Mouse (Mus musculus): ENCODE measurements around the gene Slc25a21. TPM values are rescaled to one million over a fixed set of nuclear protein-coding genes. Genes with fewer than 3 reads are reported as not detected.
A peak's percentile ranks its signal among the peaks of the same experiment; 100 is the strongest.

Gene Slc25a21
- polyA plus RNA-seq, 1 experiment from 2014 or later, result 3.2 TPM

- peaks cover 17% of the 10 kb centered on the region for H3K4me1 ChIP-seq
- H3K27me3 ChIP-seq (replicated peaks), result peaks cover 90% of the 10 kb centered on the region
- 3% methylated on average over 12 of the region's 12 CpGs for WGBS
- peak overlapping the region; percentile 28 for H3K4me3 ChIP-seq (replicated peaks)
- H3K27ac ChIP-seq, result no peak overlapping the region
- peak overlapping the region; percentile 43 for H3K4me2 ChIP-seq
- H3K9ac ChIP-seq, result no peak overlapping the region
- H3K36me3 ChIP-seq, result no peaks in the 10 kb centered on the region
- no peak for ATAC-seq (ENCODE audit: insufficient read depth, low FRiP score, low read depth)
- no peaks in the 10 kb centered on the region for H3K9me3 ChIP-seq
Observed at GRCm38 (mm10) chr12:56691001-56691400, 506.3 kb downstream of the Slc25a21 start.

DNA sequence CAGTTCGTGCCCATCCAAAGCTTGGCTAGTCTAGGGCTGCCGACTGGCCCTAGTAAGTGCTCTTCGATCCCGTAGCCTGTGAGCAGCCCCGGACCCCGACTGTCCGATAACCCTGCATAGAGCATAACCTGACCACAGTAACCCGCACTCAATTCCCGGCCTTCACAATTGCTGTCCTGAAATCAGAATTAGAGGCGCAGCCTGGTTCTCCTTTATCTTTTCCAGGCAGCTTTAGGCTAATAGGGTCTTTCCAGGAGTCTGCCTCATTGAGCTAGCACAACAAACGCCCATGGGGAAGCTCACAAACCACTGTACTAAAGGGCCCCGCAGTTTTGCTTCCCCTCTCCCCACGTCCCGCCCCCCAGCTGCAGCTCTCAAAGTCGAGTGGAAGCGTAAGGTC is 506.9 kb downstream of the Slc25a21 start:
- WGBS, result 6% methylated on average over 16 of the region's 16 CpGs

DNA sequence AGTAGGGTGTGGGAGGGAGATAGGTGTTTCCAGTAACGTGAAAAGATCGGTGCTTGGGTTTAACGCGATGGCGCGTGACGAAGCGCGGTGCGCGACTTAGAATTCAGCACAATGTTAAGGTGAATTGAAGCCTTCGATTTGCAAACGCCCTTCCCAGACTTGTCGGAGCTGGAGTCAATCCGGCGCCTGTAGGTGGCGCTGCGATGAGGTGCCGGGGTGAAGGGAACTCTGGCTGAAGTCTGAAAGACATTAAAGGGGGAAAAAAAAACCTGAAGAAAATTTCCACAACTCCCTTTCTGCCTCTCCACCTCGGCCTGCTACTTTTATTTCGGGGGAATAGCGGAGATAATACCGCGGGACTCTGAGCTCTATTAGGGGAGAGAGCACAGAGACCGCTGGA is 507.5 kb downstream of the Slc25a21 start:
- WGBS, result 2% methylated on average over 25 of the region's 25 CpGs
- no peak overlapping the region for H3K4me3 ChIP-seq (replicated peaks)
- H3K36me3 ChIP-seq, result no peaks in the 10 kb centered on the region
- H3K4me2 ChIP-seq, result 0 out of 2 replicates have a peak overlapping the region, but pooled peaks have one; percentile 4
- H3K9me3 ChIP-seq, result no peaks in the 10 kb centered on the region
- no peak overlapping the region for H3K9ac ChIP-seq
- no peak overlapping the region for H3K27ac ChIP-seq
- H3K4me1 ChIP-seq, result peaks cover 11% of the 10 kb centered on the region; the same call in 1 of the 2 replicates
- peaks cover 80% of the 10 kb centered on the region for H3K27me3 ChIP-seq (replicated peaks)
- ATAC-seq (ENCODE audit: insufficient read depth, low FRiP score, low read depth), result no peak

More for the DNA sequence above, 506.9 kb downstream of the Slc25a21 start:
- Histone ChIP-seq H3K36me3 (no peaks in the 10 kb centered on the region), H3K27ac (no peak overlapping the region), H3K9ac (no peak overlapping the region), H3K4me3 (replicated peaks) (no peak overlapping the region), H3K27me3 (replicated peaks) (peaks cover 86% of the 10 kb centered on the region), H3K4me1 (peaks cover 11% of the 10 kb centered on the region; the same call in 1 of the 2 replicates), H3K4me2 (no peak overlapping the region), H3K9me3 (no peaks in the 10 kb centered on the region)
- ATAC-seq (ENCODE audit: insufficient read depth, low FRiP score, low read depth), result no peak

- Histone ChIP-seq H3K4me1 (peaks cover 11% of the 10 kb centered on the region; the same call in 1 of the 2 replicates), H3K9ac (no peak overlapping the region), H3K27me3 (replicated peaks) (peaks cover 79% of the 10 kb centered on the region), H3K36me3 (no peaks in the 10 kb centered on the region), H3K4me3 (replicated peaks) (no peak overlapping the region), H3K27ac (no peak overlapping the region), H3K9me3 (no peaks in the 10 kb centered on the region), H3K4me2 (0 out of 2 replicates have a peak overlapping the region, but pooled peaks have one; percentile 4)
- 11% methylated on average over 10 of the region's 10 CpGs for WGBS
- ATAC-seq (ENCODE audit: insufficient read depth, low FRiP score, low read depth), result no peak
Observed at GRCm38 (mm10) chr12:56689331-56689730, 507.9 kb downstream of the Slc25a21 start.

- no peak for ATAC-seq (ENCODE audit: insufficient read depth, low FRiP score, low read depth)
- Histone ChIP-seq H3K9me3 (no peaks in the 10 kb centered on the region), H3K36me3 (no peaks in the 10 kb centered on the region), H3K4me1 (peaks cover 11% of the 10 kb centered on the region; the same call in 1 of the 2 replicates), H3K27ac (no peak overlapping the region), H3K4me3 (replicated peaks) (no peak overlapping the region), H3K4me2 (no peak overlapping the region), H3K9ac (no peak overlapping the region), H3K27me3 (replicated peaks) (peaks cover 80% of the 10 kb centered on the region)
- 6% methylated on average over 8 of the region's 8 CpGs for WGBS
Observed at GRCm38 (mm10) chr12:56688920-56689319, 508.4 kb downstream of the Slc25a21 start.

DNA sequence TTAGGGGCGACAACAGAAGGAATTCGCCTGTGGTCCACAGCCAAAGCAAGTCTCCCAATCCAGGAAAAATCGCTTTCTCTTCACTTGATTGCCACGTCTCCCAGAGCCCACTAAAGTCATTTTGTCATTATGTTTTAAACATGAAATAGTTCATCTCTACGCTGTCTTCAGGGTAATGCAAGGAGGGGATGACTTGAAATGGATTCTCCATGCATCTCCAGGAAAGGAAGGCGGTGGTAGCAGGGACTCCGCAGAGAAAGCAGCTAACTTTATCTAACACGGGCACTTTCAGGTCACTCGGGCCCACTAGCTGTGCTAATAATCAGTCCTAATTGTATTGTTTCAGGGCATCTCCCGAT is 508.8 kb downstream of the Slc25a21 start:
- H3K4me3 ChIP-seq (replicated peaks), result no peak overlapping the region
- no peak for ATAC-seq (ENCODE audit: insufficient read depth, low FRiP score, low read depth)
- 11% methylated on average over 10 of the region's 10 CpGs for WGBS
- no peaks in the 10 kb centered on the region for H3K9me3 ChIP-seq
- H3K4me1 ChIP-seq, result peaks cover 11% of the 10 kb centered on the region; the same call in 1 of the 2 replicates
- H3K9ac ChIP-seq, result no peak overlapping the region
- H3K4me2 ChIP-seq, result no peak overlapping the region
- H3K27me3 ChIP-seq (replicated peaks), result peaks cover 78% of the 10 kb centered on the region
- H3K27ac ChIP-seq, result no peak overlapping the region
- no peaks in the 10 kb centered on the region for H3K36me3 ChIP-seq

- Histone ChIP-seq H3K9me3 (no peaks in the 10 kb centered on the region), H3K27ac (no peak overlapping the region), H3K9ac (no peak overlapping the region), H3K36me3 (no peaks in the 10 kb centered on the region), H3K4me1 (peaks cover 11% of the 10 kb centered on the region; the same call in 1 of the 2 replicates), H3K27me3 (replicated peaks) (peaks cover 78% of the 10 kb centered on the region), H3K4me3 (replicated peaks) (no peak overlapping the region), H3K4me2 (no peak overlapping the region)
- no peak for ATAC-seq (ENCODE audit: insufficient read depth, low FRiP score, low read depth)
- WGBS, result 16% methylated on average over 15 of the region's 15 CpGs
Observed at GRCm38 (mm10) chr12:56687640-56688481, 509.4 kb downstream of the Slc25a21 start.

GRCm38 (mm10) chr12:56681096-56681811 is 516.0 kb downstream of the Slc25a21 start:
- H3K27me3 ChIP-seq (replicated peaks), result peaks cover 51% of the 10 kb centered on the region
- 1% methylated on average over 38 of the region's 38 CpGs for WGBS
- H3K9ac ChIP-seq, result peak overlapping the region; percentile 22; the same call in 1 of the 2 replicates

GRCm38 (mm10) chr12:56677620-56678019 is 519.7 kb downstream of the Slc25a21 start:
- H3K27me3 ChIP-seq (replicated peaks), result peaks cover 29% of the 10 kb centered on the region

More at GRCm38 (mm10) chr12:56681096-56681811, 516.0 kb downstream of the Slc25a21 start:
- Histone ChIP-seq H3K36me3 (no peaks in the 10 kb centered on the region), H3K4me2 (peak overlapping the region; percentile 75), H3K4me1 (0 out of 2 replicates have a peak, but pooled peaks cover 5% of the 10 kb centered on the region), H3K4me3 (replicated peaks) (peak overlapping the region; percentile 32), H3K9me3 (no peaks in the 10 kb centered on the region), H3K27ac (no peak overlapping the region)
- peak; percentile 43; the same call in 1 of the 2 replicates for ATAC-seq (ENCODE audit: insufficient read depth, low FRiP score, low read depth)

DNA sequence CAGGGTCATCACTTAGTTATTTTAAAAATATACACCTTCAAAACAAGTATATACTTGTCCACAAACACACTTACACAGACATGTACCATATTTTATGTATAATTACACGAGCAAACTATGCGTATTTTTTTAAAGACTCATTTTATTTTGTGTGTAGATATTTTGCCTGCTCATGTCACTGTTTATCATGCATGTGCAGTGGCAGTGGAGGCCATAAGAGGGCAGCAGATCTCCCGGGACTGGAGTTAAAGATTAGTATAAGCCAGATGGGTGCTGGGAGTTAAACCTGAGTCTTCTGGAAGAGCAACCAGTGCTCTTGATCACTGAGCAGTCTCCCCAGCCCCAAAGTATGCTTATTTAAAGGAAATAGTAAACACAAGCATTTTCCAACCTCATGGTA is 522.5 kb downstream of the Slc25a21 start:
- Histone ChIP-seq H3K27ac (no peak overlapping the region), H3K36me3 (no peaks in the 10 kb centered on the region), H3K4me2 (no peak overlapping the region), H3K4me1 (no peaks in the 10 kb centered on the region), H3K9ac (no peak overlapping the region), H3K9me3 (no peaks in the 10 kb centered on the region), H3K4me3 (replicated peaks) (no peak overlapping the region), H3K27me3 (replicated peaks) (peaks cover 4% of the 10 kb centered on the region; the same call in 1 of the 2 replicates)
- 42% methylated on average over 3 of the region's 3 CpGs for whole genome bisulfite sequencing
- no peak for ATAC-seq (ENCODE audit: insufficient read depth, low FRiP score, low read depth)

More at GRCm38 (mm10) chr12:56677620-56678019, 519.7 kb downstream of the Slc25a21 start:
- Histone ChIP-seq H3K9me3 (no peaks in the 10 kb centered on the region), H3K9ac (no peak overlapping the region), H3K4me1 (0 out of 2 replicates have a peak, but pooled peaks cover 5% of the 10 kb centered on the region), H3K36me3 (no peaks in the 10 kb centered on the region), H3K27ac (no peak overlapping the region), H3K4me3 (replicated peaks) (no peak overlapping the region), H3K4me2 (no peak overlapping the region)
- no peak for ATAC-seq (ENCODE audit: insufficient read depth, low FRiP score, low read depth)
- 56% methylated on average over 7 of the region's 7 CpGs for WGBS

DNA sequence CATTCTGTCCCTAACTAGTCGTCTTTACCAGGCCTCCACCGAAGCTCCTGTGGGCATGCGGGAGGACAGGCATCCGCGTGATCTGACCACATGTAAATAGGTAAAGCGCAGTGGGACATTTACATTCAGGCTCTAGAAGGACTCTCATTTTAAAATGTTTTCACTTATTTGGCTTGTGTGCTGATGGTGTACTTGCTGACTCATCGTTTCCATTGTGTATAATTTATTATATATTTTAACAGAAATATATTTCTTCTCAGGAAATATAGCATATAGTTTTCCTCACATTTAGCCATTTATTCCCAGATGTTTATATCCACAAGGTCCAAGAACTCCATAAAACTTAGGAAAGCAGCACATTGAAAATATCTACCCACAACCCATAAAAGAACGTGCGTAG is 526.5 kb downstream of the Slc25a21 start:
- 85% methylated on average over 9 of the region's 9 CpGs for WGBS
- no peak for ATAC-seq (ENCODE audit: insufficient read depth, low FRiP score, low read depth)

More for the DNA sequence above, 526.5 kb downstream of the Slc25a21 start:
- Histone ChIP-seq H3K4me3 (replicated peaks) (no peak overlapping the region), H3K4me1 (no peaks in the 10 kb centered on the region), H3K36me3 (no peaks in the 10 kb centered on the region), H3K27ac (no peak overlapping the region), H3K4me2 (no peak overlapping the region), H3K9ac (no peak overlapping the region), H3K9me3 (no peaks in the 10 kb centered on the region), H3K27me3 (replicated peaks) (no peaks in the 10 kb centered on the region)
